Mouse (Mus musculus) kidney, embryonic 15.5 days (tissue): ENCODE data around the gene Gngt2. TPM values are rescaled to one million over a fixed set of nuclear protein-coding genes. Genes with fewer than 3 reads are reported as not detected.

ENCODE experiments used
- ATAC-seq: fragments of 200-750 bp; cut with Nextera tagmentation; replicated peaks from 2 replicates; pipeline ENCODE4 v1.8.0; 2017; ENCODE audit warnings: moderate TSS enrichment; ENCODE audit not compliant: low FRiP score
- H3K27ac ChIP-seq: fragments of 300-500 bp; sonication (generic); 2 replicates; pipeline ENCODE4 v1.5.1; 2015; ENCODE audit warnings: mild to moderate bottlenecking, inconsistent platforms
- H3K27me3 ChIP-seq: fragments of 300-500 bp; sonication (generic); 2 replicates; pipeline ENCODE4 v1.6.1; 2015; ENCODE audit warnings: inconsistent platforms
- H3K36me3 ChIP-seq: fragments of 300-500 bp; sonication (generic); 2 replicates; pipeline ENCODE4 v1.6.1; 2015; ENCODE audit warnings: inconsistent platforms
- H3K4me1 ChIP-seq: fragments of 300-500 bp; sonication (generic); 2 replicates; pipeline ENCODE4 v1.6.1; 2015; ENCODE audit warnings: inconsistent platforms
- H3K4me2 ChIP-seq: fragments of 300-500 bp; sonication (generic); 2 replicates; pipeline ENCODE4 v1.6.1; 2015; ENCODE audit warnings: moderate library complexity, mild to moderate bottlenecking, inconsistent platforms
- H3K4me3 ChIP-seq: fragments of 300-500 bp; sonication (generic); replicated peaks from 2 replicates; pipeline ENCODE4 v1.5.1; 2015; ENCODE audit warnings: mild to moderate bottlenecking, inconsistent platforms
- H3K9ac ChIP-seq: fragments of 300-500 bp; sonication (generic); 2 replicates; pipeline ENCODE4 v1.6.1; 2015; ENCODE audit warnings: mild to moderate bottlenecking, inconsistent platforms
- H3K9me3 ChIP-seq: fragments of 300-500 bp; sonication (generic); replicated peaks from 2 replicates; pipeline ENCODE4 v1.6.1; 2016; ENCODE audit warnings: inconsistent platforms
- WGBS: fragments of 180-500 bp; shearing (Covaris S2); methylation state at CpG from one replicate; pipeline ENCODE4 v1.1.7; 2015; ENCODE audit warnings: mixed read lengths; 5-methylcytosine and 5-hydroxymethylcytosine counted together
- polyA plus RNA-seq: library from polyadenylated mRNA; unstranded; fragments of >200 nt; fragmentation: Nextera tagmentation; extraction: Ambion mirVana; gene quantifications from 2 replicates; pipeline ENCODE4 v1.2.1, GENCODE M21; 2015

The Gngt2 gene
- polyA plus RNA-seq, 1 experiment from 2014 or later, result 23.7 TPM

- peak overlapping the region; percentile 16; the same call in 1 of the 2 replicates for H3K4me3 ChIP-seq
- no peak overlapping the region for H3K9ac ChIP-seq
- no peak for ATAC-seq
- H3K9me3 ChIP-seq, result no peaks in the 10 kb centered on the region
- H3K4me2 ChIP-seq, result peak overlapping the region; percentile 29
- peaks cover 18% of the 10 kb centered on the region for H3K4me1 ChIP-seq
- H3K27me3 ChIP-seq, result peaks cover 24% of the 10 kb centered on the region
- H3K36me3 ChIP-seq, result no peaks in the 10 kb centered on the region
- WGBS, result 52% methylated on average over 6 of the region's 6 CpGs
- peak overlapping the region; percentile 75 for H3K27ac ChIP-seq
Observed at GRCm38 (mm10) chr11:95843421-95843950, 6.5 kb downstream of the Gngt2 start.

GRCm38 (mm10) chr11:95844935-95845334 is 7.9 kb downstream of the Gngt2 start:
- WGBS, result 76% methylated on average over 4 of the region's 4 CpGs
- Histone ChIP-seq H3K27me3 (peaks cover 23% of the 10 kb centered on the region), H3K36me3 (no peaks in the 10 kb centered on the region), H3K9ac (no peak overlapping the region), H3K9me3 (no peaks in the 10 kb centered on the region), H3K27ac (no peak overlapping the region), H3K4me2 (0 out of 2 replicates have a peak overlapping the region, but pooled peaks have one; percentile 15), H3K4me3 (no peak overlapping the region), H3K4me1 (peaks cover 10% of the 10 kb centered on the region; the same call in 1 of the 2 replicates)
- no peak for ATAC-seq

GRCm38 (mm10) chr11:95850898-95851297 is 13.9 kb downstream of the Gngt2 start:
- Histone ChIP-seq H3K4me3 (no peak overlapping the region), H3K9ac (no peak overlapping the region), H3K27me3 (0 out of 2 replicates have a peak, but pooled peaks cover 3% of the 10 kb centered on the region), H3K9me3 (no peaks in the 10 kb centered on the region), H3K36me3 (no peaks in the 10 kb centered on the region), H3K4me2 (no peak overlapping the region), H3K27ac (no peak overlapping the region), H3K4me1 (no peaks in the 10 kb centered on the region)
- no peak for ATAC-seq
- WGBS, result 80% methylated on average over 2 of the region's 2 CpGs

- no peak for ATAC-seq
- Histone ChIP-seq H3K9me3 (no peaks in the 10 kb centered on the region), H3K27me3 (0 out of 2 replicates have a peak, but pooled peaks cover 3% of the 10 kb centered on the region), H3K27ac (no peak overlapping the region), H3K4me2 (no peak overlapping the region), H3K4me3 (no peak overlapping the region), H3K4me1 (peaks cover 7% of the 10 kb centered on the region), H3K9ac (no peak overlapping the region), H3K36me3 (no peaks in the 10 kb centered on the region)
- 64% methylated on average over 5 of the region's 5 CpGs for WGBS
Observed at GRCm38 (mm10) chr11:95853684-95854083, 16.7 kb downstream of the Gngt2 start.

- no peak overlapping the region for H3K4me2 ChIP-seq
- H3K36me3 ChIP-seq, result no peaks in the 10 kb centered on the region
- no peaks in the 10 kb centered on the region for H3K27me3 ChIP-seq
- H3K9me3 ChIP-seq, result no peaks in the 10 kb centered on the region
- H3K27ac ChIP-seq, result no peak overlapping the region
- H3K4me3 ChIP-seq, result no peak overlapping the region
- H3K9ac ChIP-seq, result no peak overlapping the region
- peaks cover 16% of the 10 kb centered on the region for H3K4me1 ChIP-seq
- no peak for ATAC-seq
- WGBS, result 83% methylated on average over 4 of the region's 4 CpGs
Observed at GRCm38 (mm10) chr11:95857306-95857705, 20.3 kb downstream of the Gngt2 start.

- Histone ChIP-seq H3K4me1 (peaks cover 16% of the 10 kb centered on the region), H3K9me3 (no peaks in the 10 kb centered on the region), H3K27me3 (no peaks in the 10 kb centered on the region), H3K4me3 (peak overlapping the region; percentile 84), H3K4me2 (peak overlapping the region; percentile 67), H3K27ac (peak overlapping the region; percentile 97), H3K9ac (peak overlapping the region; percentile 41), H3K36me3 (no peaks in the 10 kb centered on the region)
- WGBS, result 21% methylated on average over 21 of the region's 21 CpGs
- ATAC-seq, result no peak
Observed at GRCm38 (mm10) chr11:95857716-95858527, 20.9 kb downstream of the Gngt2 start.

- WGBS, result under 1% methylated on average over 58 of the region's 58 CpGs
- Histone ChIP-seq H3K4me3 (peak overlapping the region; percentile 84), H3K9ac (peak overlapping the region; percentile 74), H3K27me3 (no peaks in the 10 kb centered on the region), H3K4me1 (peaks cover 16% of the 10 kb centered on the region), H3K36me3 (no peaks in the 10 kb centered on the region), H3K27ac (peak overlapping the region; percentile 97), H3K4me2 (peak overlapping the region; percentile 67), H3K9me3 (no peaks in the 10 kb centered on the region)
- ATAC-seq, result peak; percentile 99
Observed at GRCm38 (mm10) chr11:95858528-95859467, 21.8 kb downstream of the Gngt2 start.

- peaks cover 16% of the 10 kb centered on the region for H3K4me1 ChIP-seq
- under 1% methylated on average over 35 of the region's 35 CpGs for WGBS
- H3K9ac ChIP-seq, result peak overlapping the region; percentile 74
- peak overlapping the region; percentile 67 for H3K4me2 ChIP-seq
- no peaks in the 10 kb centered on the region for H3K27me3 ChIP-seq
- H3K4me3 ChIP-seq, result peak overlapping the region; percentile 84
- peak; percentile 55 for ATAC-seq
- no peaks in the 10 kb centered on the region for H3K36me3 ChIP-seq
- H3K9me3 ChIP-seq, result no peaks in the 10 kb centered on the region
- H3K27ac ChIP-seq, result peak overlapping the region; percentile 97
Observed at GRCm38 (mm10) chr11:95859468-95859855, 22.4 kb downstream of the Gngt2 start.

GRCm38 (mm10) chr11:95860071-95860490 is 23.1 kb downstream of the Gngt2 start:
- Histone ChIP-seq H3K36me3 (no peaks in the 10 kb centered on the region), H3K9ac (peak overlapping the region; percentile 74; the same call in 1 of the 2 replicates), H3K27ac (peak overlapping the region; percentile 97), H3K9me3 (no peaks in the 10 kb centered on the region), H3K27me3 (no peaks in the 10 kb centered on the region), H3K4me1 (peaks cover 16% of the 10 kb centered on the region), H3K4me2 (peak overlapping the region; percentile 67), H3K4me3 (peak overlapping the region; percentile 84)
- no peak for ATAC-seq
- 14% methylated on average over 3 of the region's 3 CpGs for WGBS

- Histone ChIP-seq H3K27me3 (no peaks in the 10 kb centered on the region), H3K4me3 (no peak overlapping the region), H3K4me1 (peaks cover 16% of the 10 kb centered on the region), H3K9ac (no peak overlapping the region), H3K36me3 (no peaks in the 10 kb centered on the region), H3K27ac (no peak overlapping the region), H3K4me2 (no peak overlapping the region), H3K9me3 (no peaks in the 10 kb centered on the region)
- WGBS, result 93% methylated on average over 8 of the region's 8 CpGs
- no peak for ATAC-seq
Observed at GRCm38 (mm10) chr11:95861397-95861796, 24.4 kb downstream of the Gngt2 start.

- Histone ChIP-seq H3K27ac (no peak overlapping the region), H3K27me3 (no peaks in the 10 kb centered on the region), H3K9me3 (no peaks in the 10 kb centered on the region), H3K4me2 (no peak overlapping the region), H3K36me3 (no peaks in the 10 kb centered on the region), H3K9ac (no peak overlapping the region), H3K4me1 (no peaks in the 10 kb centered on the region), H3K4me3 (no peak overlapping the region)
- WGBS, result 81% methylated on average over 4 of the region's 4 CpGs
- ATAC-seq, result no peak
Observed at GRCm38 (mm10) chr11:95869442-95869841, 32.4 kb downstream of the Gngt2 start.
